Mouse (Mus musculus) embryo, embryonic 11.5 days (tissue): ENCODE results near the gene Gpr62.
A peak's percentile ranks its signal among the peaks of the same experiment; 100 is the strongest.

ENCODE experiments used
- DNase-seq: peaks from one replicate; pipeline ENCODE4 v3.0.0-alpha.2; 2012; ENCODE audit warnings: low read depth, low spot score

Gpr62 gene

GRCm38 (mm10) chr9:106475046-106475445 lies 9.3 kb upstream of the Gpr62 start:
- no peak for DNase-seq

GRCm38 (mm10) chr9:106474456-106474855 lies 8.7 kb upstream of the Gpr62 start:
- DNase-seq = peak; percentile 71

GRCm38 (mm10) chr9:106473753-106474105 lies 8.0 kb upstream of the Gpr62 start:
- no peak for DNase-seq

- DNase-seq = no peak
Measured at GRCm38 (mm10) chr9:106473081-106473752, 7.5 kb upstream of the Gpr62 start.

GRCm38 (mm10) chr9:106472321-106472720 lies 6.6 kb upstream of the Gpr62 start:
- DNase-seq = no peak

- no peak for DNase-seq
Measured at GRCm38 (mm10) chr9:106471892-106472291, 6.2 kb upstream of the Gpr62 start.

DNA sequence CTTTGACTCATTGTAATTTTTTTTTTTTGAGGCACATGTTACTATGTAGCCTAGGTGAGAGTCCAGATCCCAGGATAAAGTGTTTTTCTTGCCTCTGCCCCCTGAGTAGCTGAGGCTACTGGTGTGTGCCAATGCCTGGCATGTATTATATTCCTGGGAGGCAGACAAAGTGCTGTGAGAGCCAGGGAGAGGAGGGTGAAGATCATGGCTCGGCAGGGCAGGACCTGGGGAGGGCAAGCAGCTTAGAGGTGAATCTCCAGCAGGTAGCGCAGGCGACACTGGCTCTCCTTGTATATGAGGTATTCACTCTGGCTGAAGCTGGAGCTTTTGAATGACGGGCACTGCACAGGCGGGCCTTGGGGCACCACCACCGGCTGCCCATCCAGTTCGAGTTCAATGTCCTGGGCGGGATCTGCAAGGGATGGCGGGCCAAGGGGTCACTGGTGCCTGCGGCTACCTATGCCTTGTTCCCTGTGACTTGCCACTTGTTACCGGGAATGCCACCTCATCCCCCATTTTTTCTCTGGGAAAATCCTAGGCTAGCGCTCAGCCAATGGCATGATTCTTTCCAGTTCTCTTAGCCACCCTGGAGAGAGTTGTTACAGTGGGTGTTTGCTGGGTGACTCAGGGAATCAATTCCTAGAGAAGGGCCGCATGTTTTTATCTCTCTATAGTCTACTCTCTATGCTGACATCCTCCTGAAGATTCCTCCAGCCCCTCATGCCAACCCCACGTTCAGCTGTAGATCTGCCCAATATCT lies 5.4 kb upstream of the Gpr62 start:
- no peak for DNase-seq

GRCm38 (mm10) chr9:106469776-106470175 lies 4.0 kb upstream of the Gpr62 start:
- no peak for DNase-seq

DNA sequence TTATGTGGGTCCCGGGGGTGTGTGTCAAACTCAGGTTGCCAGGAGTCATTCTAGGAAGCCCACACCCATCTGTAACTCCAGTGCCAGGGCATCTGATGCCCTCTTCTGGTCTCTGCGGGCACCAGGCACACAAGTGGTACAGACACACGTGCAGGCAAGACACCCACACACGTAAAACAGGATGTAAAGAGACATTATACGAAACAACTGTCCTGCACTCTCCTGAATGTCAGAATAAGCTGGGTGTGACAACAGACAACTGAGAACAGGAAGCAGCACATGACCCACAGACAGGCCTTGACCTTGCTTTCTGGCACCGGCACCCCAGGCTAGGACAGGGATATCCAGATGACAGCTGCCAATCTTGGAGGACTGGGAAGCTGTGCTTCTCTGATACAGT lies 3.6 kb upstream of the Gpr62 start:
- no peak for DNase-seq

GRCm38 (mm10) chr9:106467746-106468145 lies 2.0 kb upstream of the Gpr62 start:
- DNase-seq = no peak

DNA sequence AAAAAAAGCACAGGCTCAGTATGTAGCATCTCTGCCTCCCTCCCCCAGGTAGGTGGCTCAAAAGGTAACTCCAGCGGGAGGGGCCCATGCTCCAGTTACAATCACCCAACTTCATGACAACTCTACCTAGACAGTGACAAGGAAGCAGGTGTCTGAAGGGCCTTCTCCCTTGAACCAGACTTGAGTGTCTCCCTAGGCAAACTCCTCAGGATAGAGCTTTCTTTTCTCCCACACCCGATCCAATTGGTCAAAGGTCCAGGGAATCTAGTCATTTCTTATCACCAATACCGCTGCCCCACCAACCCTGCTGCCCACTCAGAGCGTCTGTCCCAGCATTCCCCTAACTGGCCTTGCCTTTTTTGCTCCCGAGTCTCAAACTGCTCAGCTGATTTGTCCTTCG lies 983 bp upstream of the Gpr62 start:
- no peak for DNase-seq

DNA sequence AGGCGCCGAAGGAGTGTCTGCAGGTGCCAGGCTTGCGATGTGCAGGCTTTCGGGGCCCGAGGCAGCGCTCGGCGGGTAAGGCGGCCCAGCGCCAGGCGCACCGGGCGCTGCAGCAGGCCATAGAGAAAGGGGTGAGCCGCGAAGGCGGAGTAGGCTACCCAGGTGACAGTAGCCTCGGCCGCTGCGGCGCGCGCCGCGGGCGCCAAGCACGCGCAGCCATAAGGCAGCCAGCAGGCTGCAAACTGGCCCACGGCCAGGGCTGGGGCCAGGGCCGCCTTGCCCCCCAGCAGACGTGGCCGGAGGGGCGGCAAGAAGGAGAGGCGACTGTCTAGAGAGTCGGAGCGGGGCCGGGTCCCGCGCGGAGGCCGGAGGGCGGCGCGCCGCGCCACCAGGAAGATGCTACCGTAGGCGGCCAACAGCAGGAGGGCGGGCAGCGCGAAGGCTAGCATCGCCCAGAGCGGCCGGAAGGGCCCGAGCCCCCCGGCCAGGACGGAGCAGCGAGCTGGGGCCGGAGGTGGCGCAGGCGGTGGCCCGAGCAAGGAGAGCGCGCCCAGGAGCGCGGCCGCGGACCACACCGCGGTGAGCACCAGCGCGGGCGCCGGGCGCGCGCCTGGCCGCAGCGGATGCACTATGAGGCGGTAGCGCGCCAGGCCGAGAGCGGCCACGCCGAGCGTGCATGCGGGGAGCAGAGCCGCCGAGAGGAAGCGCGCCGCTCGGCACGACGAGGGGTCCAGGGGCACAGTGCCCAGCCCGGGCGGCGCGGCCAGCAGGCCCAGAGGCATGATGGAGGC lies 792 bp downstream of the Gpr62 start:
- no peak for DNase-seq

GRCm38 (mm10) chr9:106463122-106464063 lies 2.3 kb downstream of the Gpr62 start:
- no peak for DNase-seq

DNA sequence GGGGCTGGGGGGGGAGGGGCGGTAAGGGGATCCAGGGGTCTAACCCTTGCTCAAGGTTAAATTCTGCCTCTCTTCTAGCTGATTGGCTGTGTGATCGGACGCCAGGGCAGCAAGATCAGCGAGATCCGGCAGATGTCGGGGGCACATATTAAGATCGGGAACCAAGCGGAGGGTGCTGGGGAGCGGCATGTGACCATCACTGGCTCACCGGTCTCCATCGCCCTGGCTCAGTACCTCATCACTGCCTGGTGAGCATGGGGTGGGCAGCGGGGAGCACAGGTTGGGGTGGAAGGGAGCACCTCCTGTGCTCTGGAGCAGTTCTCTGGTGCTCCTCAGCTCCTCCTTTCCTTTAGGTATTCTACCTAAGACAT lies 3.3 kb downstream of the Gpr62 start:
- DNase-seq = no peak

GRCm38 (mm10) chr9:106461641-106462429 lies 3.9 kb downstream of the Gpr62 start:
- DNase-seq = no peak

DNA sequence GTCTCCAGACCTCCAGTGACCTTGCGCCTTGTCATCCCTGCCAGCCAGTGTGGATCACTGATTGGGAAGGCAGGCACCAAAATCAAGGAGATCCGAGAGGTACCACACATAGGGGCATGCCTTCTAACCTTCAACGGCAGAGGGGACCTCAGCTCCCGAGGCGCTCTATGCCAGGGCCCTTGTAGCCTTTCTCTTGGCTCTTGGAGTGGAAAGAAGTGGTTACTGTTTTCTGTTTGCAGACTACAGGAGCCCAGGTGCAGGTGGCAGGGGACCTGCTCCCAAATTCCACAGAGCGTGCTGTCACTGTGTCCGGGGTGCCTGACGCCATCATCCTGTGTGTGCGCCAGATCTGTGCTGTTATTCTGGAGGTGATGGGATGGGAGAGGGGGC lies 4.7 kb downstream of the Gpr62 start:
- DNase-seq = no peak

DNA sequence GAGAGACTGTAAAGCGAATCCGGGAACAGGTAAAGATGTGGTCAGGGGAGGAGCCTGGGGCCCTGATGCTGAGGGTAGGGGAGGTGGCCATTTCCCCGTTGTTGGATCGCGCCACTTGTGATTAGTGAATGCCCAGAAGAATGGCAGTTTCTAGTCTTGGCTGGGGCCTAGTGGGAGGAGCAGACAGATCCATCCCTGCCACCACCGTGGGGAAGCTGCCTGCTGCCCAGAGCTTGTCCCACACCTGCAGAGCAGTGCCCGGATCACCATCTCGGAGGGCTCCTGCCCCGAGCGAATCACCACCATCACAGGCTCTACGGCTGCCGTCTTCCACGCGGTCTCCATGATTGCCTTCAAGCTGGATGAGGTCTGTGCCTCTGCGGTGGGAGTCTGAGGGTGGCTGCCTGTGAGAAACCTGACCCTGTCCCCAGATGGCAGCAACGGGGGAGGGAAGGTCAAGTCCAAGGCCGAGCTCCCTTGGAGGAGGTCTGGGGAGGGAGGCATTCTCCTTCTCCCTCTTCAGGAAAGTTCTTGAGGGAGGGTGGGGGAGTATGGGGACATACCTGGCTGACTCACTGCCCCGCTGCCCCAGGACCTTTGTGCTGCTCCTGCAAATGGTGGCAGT lies 5.2 kb downstream of the Gpr62 start:
- DNase-seq = no peak

GRCm38 (mm10) chr9:106459946-106460345 lies 5.8 kb downstream of the Gpr62 start:
- DNase-seq = no peak

DNA sequence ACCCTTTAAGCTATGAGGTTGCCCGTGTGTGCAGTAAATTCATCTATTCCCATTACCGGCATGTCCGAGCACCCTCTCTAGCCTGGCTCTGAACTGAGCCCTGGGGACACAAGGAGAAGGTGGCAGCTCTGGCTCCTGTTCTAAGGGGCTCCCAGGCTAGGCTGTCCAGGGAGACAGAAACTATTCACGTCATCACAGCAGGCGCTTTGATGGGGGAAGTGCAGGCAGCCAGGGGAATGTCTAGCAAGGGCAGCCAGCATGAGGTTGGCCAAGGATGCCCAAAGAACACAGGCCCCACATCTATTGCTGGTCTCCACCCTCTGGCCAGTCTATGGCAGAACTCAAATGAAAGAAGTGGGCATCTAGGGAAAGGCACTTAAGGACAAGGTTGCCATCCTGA lies 7.8 kb downstream of the Gpr62 start:
- DNase-seq = no peak

- no peak for DNase-seq
Measured at GRCm38 (mm10) chr9:106457163-106457559, 8.6 kb downstream of the Gpr62 start.
